Mouse (Mus musculus) bone marrow macrophage, adult 2 months (primary cell): Measurements from ENCODE around the gene Colgalt2.

Source experiments
- CTCF ChIP-seq: IDR thresholded peaks from 2 replicates; pipeline ENCODE4 v1.5.1; 2012; ENCODE audit warnings: low read depth, mild to moderate bottlenecking, low read length, moderate library complexity
- POLR2A ChIP-seq: IDR thresholded peaks from 2 replicates; pipeline ENCODE4 v1.6.1; 2012; ENCODE audit warnings: mild to moderate bottlenecking, low read depth, low read length, borderline replicate concordance

GRCm38 (mm10) chr1:152543449-152544159 is 144.0 kb downstream of the Colgalt2 start:
- TF ChIP-seq CTCF (no peak), POLR2A (no peak)
